ENCODE assay signal across 7 mouse cellular contexts in genomic region chr9:44708429-44708765, GRCm38 (mm10). TPM values are rescaled to one million over a fixed set of nuclear protein-coding genes. Genes with fewer than 3 reads are reported as not detected.
DNase-seq lines count a peak whose midpoint lies in the region; ATAC-seq and TF ChIP-seq lines count a peak whose summit lies in the region.

No protein-coding gene starts in this region.

- peak; percentile 56 for TF ChIP-seq CTCF in lung, embryonic 14.5 days (IDR thresholded peaks at IDR 0.05; ENCODE audit: low read depth)

- no peaks in the 10 kb centered on the region for H3K9me3 ChIP-seq in embryonic facial prominence, embryonic 11.5 days (replicated peaks; ENCODE audit: control insufficient read depth, low read length)
- no peaks in the 10 kb centered on the region for H3K9me3 ChIP-seq in lung, embryonic 14.5 days (ENCODE audit: low read depth, low read length)

- peaks cover 11% of the 10 kb centered on the region; the same call in 1 of the 2 replicates for H3K4me1 ChIP-seq in embryonic facial prominence, embryonic 11.5 days (ENCODE audit: control insufficient read depth, insufficient read depth, low read length)
- peaks cover 4% of the 10 kb centered on the region; the same call in 1 of the 2 replicates for H3K4me1 ChIP-seq in lung, embryonic 14.5 days (ENCODE audit: insufficient read depth)

- peak overlapping the region; percentile 73 for H3K4me2 ChIP-seq in embryonic facial prominence, embryonic 11.5 days (ENCODE audit: low read depth, low read length)
- peak overlapping the region; percentile 70 for H3K4me2 ChIP-seq in lung, embryonic 14.5 days

- no peak overlapping the region; the same call in 1 of the 2 replicates for H3K27ac ChIP-seq in embryonic facial prominence, embryonic 11.5 days (replicated peaks; ENCODE audit: low read depth, low read length)
- H3K27ac ChIP-seq in lung, embryonic 14.5 days (ENCODE audit: low read depth) = no peak overlapping the region; the same call in none of the 2 replicates

- peak; percentile 93 for DNase-seq in adrenal gland, adult 2 months
- DNase-seq in embryonic facial prominence, embryonic 11.5 days (ENCODE audit: low spot score) = peak; percentile 82
- peak; percentile 74 for DNase-seq in heart, adult 8-10 months (ENCODE audit: low spot score)
- DNase-seq in kidney, adult 18-20 months = peak; percentile 90
- peak; percentile 90 for DNase-seq in lung, embryonic 14.5 days
- peak; percentile 82 for DNase-seq in ovary, adult 18-20 months (ENCODE audit: low spot score)
- DNase-seq in urinary bladder, postnatal 14 days (ENCODE audit: low spot score) = peak; percentile 85

- peak overlapping the region; percentile 53 for H3K9ac ChIP-seq in embryonic facial prominence, embryonic 11.5 days (replicated peaks; ENCODE audit: low read length)
- peak overlapping the region; percentile 53 for H3K9ac ChIP-seq in lung, embryonic 14.5 days

- no peaks in the 10 kb centered on the region; the same call in none of the 2 replicates for H3K36me3 ChIP-seq in embryonic facial prominence, embryonic 11.5 days (replicated peaks; ENCODE audit: control insufficient read depth, insufficient read depth, low read depth, low read length)
- H3K36me3 ChIP-seq in lung, embryonic 14.5 days (ENCODE audit: insufficient read depth) = peaks cover 66% of the 10 kb centered on the region

- H3K27me3 ChIP-seq in embryonic facial prominence, embryonic 11.5 days (ENCODE audit: control insufficient read depth, insufficient read depth, low read length) = no peaks in the 10 kb centered on the region
- no peaks in the 10 kb centered on the region for H3K27me3 ChIP-seq in lung, embryonic 14.5 days (ENCODE audit: insufficient read depth, low read length)

- 2% methylated on average over 21 of the region's 24 CpGs for WGBS in embryonic facial prominence, embryonic 11.5 days
- WGBS in lung, embryonic 14.5 days = 4% methylated on average over 24 of the region's 24 CpGs

- peak overlapping the region; percentile 29 for H3K4me3 ChIP-seq in embryonic facial prominence, embryonic 11.5 days (ENCODE audit: low read depth, low read length)
- peak overlapping the region; percentile 44 for H3K4me3 ChIP-seq in lung, embryonic 14.5 days (ENCODE audit: low read depth, low read length)

- peak; percentile 74 for ATAC-seq in embryonic facial prominence, embryonic 11.5 days (replicated peaks; ENCODE audit: insufficient number of reproducible peaks, low FRiP score, low TSS enrichment, low read depth)
- peak; percentile 88 for ATAC-seq in lung, embryonic 14.5 days (ENCODE audit: insufficient read depth)

RNA-seq across cellular contexts. Expression of gene Phldb1, which starts 26.6 kb away (rescaled TPM):
- total RNA-seq in adrenal gland, adult 2 months (2021) = 10 to 100 TPM; 24.9 to 54.1 TPM
- polyA plus RNA-seq in adrenal gland, adult 2 months (2012; rRNA removed) = 59.7 and 90.9 TPM in 2 replicates
- polyA plus RNA-seq in embryonic facial prominence, embryonic 11.5 days (2014; fragmentation: Nextera tagmentation; extraction: Ambion mirVana) = 27.8 and 30.0 TPM in 2 replicates
- total RNA-seq in heart, adult 8-10 months (2022) = 100 to 1,000 TPM; 108 to 146 (median 128) TPM
- 30.7 and 35.0 TPM in 2 replicates for polyA plus RNA-seq in lung, embryonic 14.5 days (2014; fragmentation: Nextera tagmentation; extraction: Ambion mirVana)

RNA-seq across cellular contexts. Expression of gene Treh, which starts 35.4 kb away (rescaled TPM):
- not detected for total RNA-seq in adrenal gland, adult 2 months (2021)
- polyA plus RNA-seq in adrenal gland, adult 2 months (2012; rRNA removed) = not detected in 2 replicates
- not detected in 2 replicates for polyA plus RNA-seq in embryonic facial prominence, embryonic 11.5 days (2014; fragmentation: Nextera tagmentation; extraction: Ambion mirVana)
- not detected for total RNA-seq in heart, adult 8-10 months (2022)
- polyA plus RNA-seq in lung, embryonic 14.5 days (2014; fragmentation: Nextera tagmentation; extraction: Ambion mirVana) = not detected in 2 replicates

RNA-seq across cellular contexts. Expression of gene Arcn1, which starts 59.2 kb away (rescaled TPM):
- total RNA-seq in adrenal gland, adult 2 months (2021) = 100 to 1,000 TPM; 145 to 172 TPM
- polyA plus RNA-seq in adrenal gland, adult 2 months (2012; rRNA removed) = 17.1 and 23.2 TPM in 2 replicates
- polyA plus RNA-seq in embryonic facial prominence, embryonic 11.5 days (2014; fragmentation: Nextera tagmentation; extraction: Ambion mirVana) = 208 and 223 TPM in 2 replicates
- 10 to 100 TPM; 79.7 to 89.3 (median 80.9) TPM for total RNA-seq in heart, adult 8-10 months (2022)
- polyA plus RNA-seq in lung, embryonic 14.5 days (2014; fragmentation: Nextera tagmentation; extraction: Ambion mirVana) = 224 and 239 TPM in 2 replicates

RNA-seq across cellular contexts. Expression of gene Ift46, which starts 59.3 kb away (rescaled TPM):
- total RNA-seq in adrenal gland, adult 2 months (2021) = 100 to 1,000 TPM in 1 of 2 experiments, 10 to 100 TPM in 1; 73.0 to 102 TPM
- 20.7 and 22.2 TPM in 2 replicates for polyA plus RNA-seq in adrenal gland, adult 2 months (2012; rRNA removed)
- polyA plus RNA-seq in embryonic facial prominence, embryonic 11.5 days (2014; fragmentation: Nextera tagmentation; extraction: Ambion mirVana) = 142 and 152 TPM in 2 replicates
- 10 to 100 TPM; 19.1 to 35.6 (median 22.8) TPM for total RNA-seq in heart, adult 8-10 months (2022)
- 103 and 106 TPM in 2 replicates for polyA plus RNA-seq in lung, embryonic 14.5 days (2014; fragmentation: Nextera tagmentation; extraction: Ambion mirVana)
